Mouse (Mus musculus) cerebellum, postnatal 4 days (tissue): ENCODE data around the gene Wnt11.

Experiments used
- DNase-seq, 2 experiments: peaks; one replicate each; pipeline ENCODE4 v3.0.0; 2022; ENCODE audit warnings: low spot score in 2 of 2, mixed read lengths in 1 of 2

Wnt11 gene

DNA sequence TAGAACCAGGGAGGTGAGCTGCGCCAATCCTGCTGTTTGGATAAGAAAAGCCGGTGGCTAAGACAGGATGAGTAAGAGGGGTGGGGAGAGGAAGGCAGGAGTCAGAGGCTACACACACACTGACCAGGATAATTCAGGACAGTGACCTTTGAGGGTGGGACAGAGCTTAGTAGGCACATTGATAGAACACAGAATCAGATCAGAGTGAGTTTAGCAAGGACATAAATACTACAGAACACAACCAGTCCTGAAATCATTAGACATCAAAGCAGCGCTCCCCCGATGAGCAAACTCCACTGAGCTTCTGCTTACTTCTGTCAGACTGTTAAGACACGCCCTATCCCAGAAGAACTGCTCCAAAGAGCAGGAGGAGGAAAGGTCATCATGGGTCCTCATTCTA is 69.0 kb downstream of the Wnt11 start:
- no peak for DNase-seq
